Mouse (Mus musculus): ENCODE results near the gene Pnmal1.

Gene Pnmal1

DNA sequence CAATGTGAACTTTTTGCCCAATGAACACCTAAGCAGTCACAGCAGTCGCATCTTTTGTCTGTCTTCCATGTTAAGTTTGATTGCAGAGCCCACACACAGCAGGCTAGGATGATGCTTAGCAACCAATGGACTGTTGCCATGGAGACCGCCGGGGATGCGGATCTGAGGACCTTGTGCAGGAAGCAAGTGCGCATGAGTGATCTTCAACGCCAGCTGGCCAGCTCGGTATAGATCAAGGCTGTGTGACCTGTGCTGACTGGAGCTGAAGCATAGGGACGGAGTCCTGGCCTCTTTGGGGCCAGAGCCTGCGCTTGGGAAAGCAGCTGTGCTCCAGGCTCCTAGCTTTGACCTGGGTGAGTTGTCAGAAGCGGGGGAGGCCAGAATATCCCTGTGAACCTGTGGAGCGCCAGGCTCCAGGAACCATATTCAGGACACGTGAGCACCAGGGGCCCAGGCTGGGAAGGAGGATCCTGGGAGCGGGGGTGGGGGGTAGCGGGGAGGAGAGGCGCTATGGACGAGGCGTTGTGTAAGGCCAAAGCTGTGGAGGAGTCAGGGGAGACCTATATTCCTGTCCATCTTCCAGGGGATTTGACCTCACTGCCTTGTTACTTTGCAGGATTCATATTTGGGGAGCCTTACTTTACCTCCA is at the start of gene Pnmal1:
TSS of gene Pnmal1 (plus strand) at position 141 of the 649 bp plus-strand sequence.
- ATAC-seq (ENCODE audit: insufficient number of reproducible peaks, low FRiP score, low TSS enrichment), result peak; percentile 92

DNA sequence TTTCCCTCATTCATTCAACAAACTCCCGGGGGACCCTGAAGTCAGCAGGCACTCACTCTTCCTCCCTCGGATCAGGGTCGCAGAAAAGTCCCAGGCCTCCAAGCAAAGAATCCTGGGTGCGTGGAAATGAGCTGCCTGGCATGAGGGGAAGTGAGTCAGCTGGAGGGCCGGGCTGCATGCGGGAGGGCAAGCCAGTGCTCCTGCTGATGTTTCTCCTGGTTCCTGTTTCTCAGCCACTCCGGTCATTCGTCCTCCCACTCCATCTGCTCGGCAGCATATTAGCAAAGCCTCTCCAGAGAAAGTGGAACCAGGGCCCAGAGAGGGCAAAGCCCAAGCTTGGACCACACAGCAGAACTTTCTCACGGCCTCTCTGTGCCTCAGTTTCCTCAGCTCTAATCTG is 49.6 kb upstream of the Pnmal1 start:
- ATAC-seq (ENCODE audit: insufficient number of reproducible peaks, low FRiP score, low TSS enrichment), result no peak

DNA sequence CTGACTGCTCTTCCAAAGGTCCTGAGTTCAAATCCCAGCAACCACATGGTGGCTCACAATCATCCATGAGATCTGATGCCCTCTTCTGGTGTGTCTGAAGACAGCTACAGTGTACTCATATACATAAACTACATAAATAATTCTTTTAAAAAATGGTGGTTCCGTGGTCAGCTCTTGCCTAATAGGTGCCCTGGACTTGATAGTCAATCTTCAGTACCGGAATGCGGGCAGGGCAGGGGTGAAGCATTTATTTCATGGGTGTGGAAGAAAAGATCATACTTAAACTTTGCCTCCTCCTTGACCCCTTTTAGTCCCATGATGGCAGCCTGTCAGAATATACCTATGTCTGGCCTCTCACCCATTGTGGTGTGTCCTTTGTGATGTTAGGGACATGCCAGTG is 47.6 kb upstream of the Pnmal1 start:
- no peak for ATAC-seq (ENCODE audit: insufficient number of reproducible peaks, low FRiP score, low TSS enrichment)

DNA sequence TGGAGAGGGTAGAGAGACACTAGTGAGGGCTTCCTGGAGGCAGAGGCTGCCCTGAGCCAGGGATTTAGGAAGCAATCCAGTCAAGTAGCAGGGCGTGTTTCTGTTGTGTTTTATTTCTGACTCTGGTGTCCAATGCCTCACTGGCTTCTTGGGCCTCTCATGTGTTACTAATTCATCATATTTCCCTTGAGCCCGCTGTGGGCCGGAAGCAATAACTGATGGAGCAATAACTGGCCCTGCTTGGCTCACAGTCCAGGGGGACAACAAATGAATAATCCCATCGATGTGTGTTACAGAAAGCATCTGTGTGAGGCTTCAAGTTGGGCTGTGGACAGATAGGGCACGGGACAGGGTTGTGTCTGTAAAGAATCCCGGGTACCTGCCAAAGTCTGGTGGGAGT is 47.1 kb upstream of the Pnmal1 start:
- ATAC-seq (ENCODE audit: insufficient number of reproducible peaks, low FRiP score, low TSS enrichment), result no peak

DNA sequence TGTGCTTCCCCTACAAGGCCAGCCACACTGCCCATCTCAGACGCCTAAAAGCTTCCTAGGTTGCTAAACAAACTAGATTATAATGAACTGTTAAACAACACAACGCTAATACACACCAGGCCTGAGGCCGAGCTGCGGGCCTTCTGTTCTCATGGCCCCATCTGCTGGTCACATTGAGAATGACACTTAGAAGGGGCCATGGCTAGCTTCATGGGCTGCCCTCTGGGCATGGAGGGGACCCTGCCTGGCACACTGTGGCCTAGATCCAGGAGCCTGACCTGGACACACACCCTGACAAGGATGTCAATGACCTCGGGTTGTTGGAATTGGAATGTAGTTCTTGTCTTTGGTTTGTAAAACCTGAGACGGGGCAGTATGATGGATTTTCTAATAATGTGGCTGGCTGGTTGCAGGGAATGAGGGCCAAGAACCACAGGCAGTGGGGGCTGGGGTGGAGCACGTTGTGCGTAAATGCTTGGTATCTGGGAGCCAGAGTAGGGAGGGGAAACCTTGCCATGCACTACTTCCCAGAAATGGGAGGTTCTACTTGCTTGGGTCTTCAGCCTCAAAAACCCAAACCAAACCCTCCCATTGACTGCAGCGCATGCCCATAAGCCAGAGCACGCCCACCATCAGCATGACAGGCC is 45.5 kb upstream of the Pnmal1 start:
- peak; percentile 31; the same call in 1 of the 2 replicates for ATAC-seq (ENCODE audit: insufficient number of reproducible peaks, low FRiP score, low TSS enrichment)

DNA sequence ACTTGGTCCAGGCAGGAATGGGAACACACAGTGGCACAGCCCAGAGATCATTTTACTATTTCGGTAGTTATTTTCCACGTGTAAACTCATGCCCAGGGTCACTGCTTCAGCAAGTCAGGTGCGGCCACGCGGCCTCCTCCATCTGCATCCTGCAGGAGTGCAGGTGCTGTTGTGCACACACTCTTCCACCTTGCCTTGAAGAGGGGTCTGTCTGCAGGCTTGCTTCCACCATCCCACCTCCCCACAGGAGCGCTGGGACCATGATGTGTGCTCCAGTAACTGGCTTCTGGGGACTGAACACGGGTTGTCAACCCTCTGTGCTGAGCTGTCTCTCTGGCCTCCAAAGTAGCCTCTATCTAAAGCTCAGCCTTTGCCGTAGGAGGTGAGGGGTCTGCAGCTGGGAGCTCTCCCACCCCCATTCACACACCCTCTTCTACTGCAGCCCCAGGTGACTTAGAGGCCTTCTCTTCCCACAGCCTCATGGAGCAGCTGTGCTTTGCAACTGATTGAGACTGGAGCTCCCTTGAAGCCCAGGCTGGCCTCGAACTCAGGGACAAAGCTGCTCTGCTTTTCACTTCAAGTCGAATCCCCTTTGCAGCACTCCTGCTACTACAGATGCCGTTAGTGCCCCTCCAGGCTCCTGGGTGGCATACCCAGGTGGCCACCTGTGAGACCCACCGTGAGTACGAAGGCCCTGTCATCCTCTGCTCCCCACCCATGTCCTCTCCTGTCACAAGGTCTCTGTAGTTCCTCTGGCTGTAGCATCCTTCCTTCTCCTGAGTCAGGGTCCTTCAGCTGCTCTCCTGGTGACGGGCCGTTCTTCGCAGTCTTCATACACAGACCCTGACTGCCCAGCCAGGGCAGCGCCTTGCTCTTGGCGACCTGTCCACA is 44.8 kb upstream of the Pnmal1 start:
- no peak for ATAC-seq (ENCODE audit: insufficient number of reproducible peaks, low FRiP score, low TSS enrichment)

DNA sequence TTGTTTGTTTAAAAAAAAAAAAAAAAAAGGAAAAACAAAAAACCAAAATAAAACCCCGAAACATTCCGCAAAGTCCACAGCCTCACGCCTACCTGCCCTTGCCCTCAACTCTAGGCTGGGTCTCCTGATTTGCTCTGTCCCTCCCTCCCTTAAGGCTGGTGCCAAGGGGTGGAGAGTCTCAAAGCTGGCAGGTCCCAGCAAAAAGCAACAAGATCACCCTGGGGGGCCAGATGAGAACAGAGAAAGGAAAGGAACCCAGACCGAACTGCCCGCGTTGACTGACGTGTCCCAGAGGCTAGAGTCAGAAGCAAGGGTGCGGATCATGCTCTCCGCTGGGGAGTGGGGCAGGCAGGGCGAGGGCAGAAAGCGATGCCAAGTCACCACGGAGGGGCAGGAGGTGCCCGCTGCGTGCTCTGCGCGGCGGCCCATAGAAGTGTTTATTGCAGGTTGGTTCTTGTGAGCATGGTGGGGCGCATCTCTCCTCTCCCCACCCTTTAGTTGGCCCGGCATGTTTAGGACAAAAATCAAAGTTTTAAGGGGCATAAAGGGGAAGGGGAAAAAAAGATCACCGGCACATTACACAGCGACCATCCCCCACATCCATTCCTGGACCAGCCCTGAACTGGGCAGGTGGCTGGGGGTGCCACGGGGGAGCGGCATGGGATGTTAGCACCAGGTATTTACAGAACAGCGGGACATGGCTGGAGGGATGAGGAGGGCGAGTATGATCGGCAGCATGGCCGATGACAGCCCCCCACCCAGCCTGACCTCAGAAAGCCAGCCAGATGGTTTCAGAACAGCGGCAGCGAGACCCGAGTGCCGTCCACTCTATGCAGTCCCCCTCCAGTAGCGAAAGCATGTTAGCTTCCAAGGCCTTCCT is 43.8 kb upstream of the Pnmal1 start:
- ATAC-seq (ENCODE audit: insufficient number of reproducible peaks, low FRiP score, low TSS enrichment), result no peak

DNA sequence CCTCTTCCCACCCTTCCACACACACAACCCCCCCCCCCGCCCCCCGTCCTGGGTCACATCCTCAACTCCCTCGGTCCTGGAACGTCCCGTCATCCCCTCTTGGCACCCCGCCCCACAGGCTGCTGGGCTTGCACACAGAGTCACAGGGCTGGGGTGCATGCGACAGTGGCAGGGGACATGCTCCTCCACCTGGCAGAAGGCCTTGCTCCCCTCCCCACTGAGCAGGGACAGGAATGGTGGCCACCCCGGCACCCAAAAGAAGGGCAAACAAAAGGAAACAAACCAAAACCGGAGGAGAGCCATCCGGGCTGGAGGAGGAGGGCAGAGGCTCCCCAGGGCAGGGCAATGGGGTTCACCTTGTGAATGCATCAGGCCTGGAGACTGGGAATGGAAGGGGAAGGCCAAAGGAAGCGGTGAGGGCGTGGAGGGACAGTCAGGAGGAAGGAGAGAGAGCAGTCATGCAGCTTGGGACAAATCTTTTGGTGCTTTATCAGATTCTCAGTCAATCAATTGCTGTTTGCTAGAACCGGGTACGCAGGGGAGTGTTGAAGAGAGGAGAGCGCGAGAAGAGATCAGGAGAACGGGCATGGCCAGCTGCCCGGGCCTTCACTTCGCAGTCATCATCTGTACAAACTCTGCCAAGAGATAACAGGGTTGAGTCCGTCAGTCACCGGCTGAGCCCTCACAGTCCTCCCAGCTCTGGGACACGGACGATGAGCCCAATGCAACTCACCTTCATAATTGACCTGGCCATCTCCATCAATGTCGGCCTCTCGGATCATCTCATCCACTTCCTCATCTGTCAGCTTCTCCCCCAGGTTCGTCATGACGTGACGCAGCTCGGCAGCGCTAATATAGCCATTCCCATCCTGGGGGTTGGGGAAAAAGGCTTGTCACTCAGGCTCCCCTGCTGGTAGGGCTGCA is 42.9 kb upstream of the Pnmal1 start:
- no peak for ATAC-seq (ENCODE audit: insufficient number of reproducible peaks, low FRiP score, low TSS enrichment)

DNA sequence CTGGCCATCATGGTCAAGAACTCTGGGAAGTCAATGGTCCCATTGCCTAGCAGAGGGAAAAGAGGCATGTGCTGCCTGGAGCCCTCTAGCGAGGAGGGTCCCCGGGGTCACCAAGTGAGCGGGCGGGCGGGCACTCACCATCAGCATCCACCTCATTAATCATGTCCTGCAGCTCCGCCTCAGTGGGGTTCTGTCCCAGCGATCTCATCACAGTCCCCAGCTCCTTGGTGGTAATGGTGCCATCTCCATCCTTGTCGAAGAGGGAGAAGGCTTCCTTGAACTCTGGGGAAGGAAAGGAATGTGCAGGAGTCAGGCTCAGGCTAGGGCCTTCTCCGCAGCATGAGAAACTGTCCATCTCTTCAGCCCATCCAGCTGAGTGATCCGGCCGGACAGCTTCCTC is 42.0 kb upstream of the Pnmal1 start:
- no peak for ATAC-seq (ENCODE audit: insufficient number of reproducible peaks, low FRiP score, low TSS enrichment)

DNA sequence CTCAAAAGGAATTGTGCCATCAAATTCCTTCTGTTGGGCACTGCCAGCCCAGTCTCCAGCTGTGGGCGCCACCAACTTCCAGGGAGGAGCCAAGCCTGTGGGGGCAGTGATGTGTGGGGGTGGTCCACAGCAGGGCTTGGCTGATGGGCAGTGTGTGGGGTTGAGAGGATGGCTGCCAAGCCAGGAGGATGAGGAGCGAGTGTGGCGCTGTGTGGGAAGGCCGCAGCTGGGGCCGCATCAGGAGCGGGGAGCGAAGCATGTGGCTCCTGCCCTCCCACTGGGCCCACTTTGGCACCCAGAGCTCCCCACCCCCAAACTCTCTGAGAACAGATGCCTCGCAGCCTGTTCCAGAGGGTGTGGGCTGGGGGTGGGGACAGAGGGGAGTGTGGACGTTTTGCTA is 41.5 kb upstream of the Pnmal1 start:
- no peak for ATAC-seq (ENCODE audit: insufficient number of reproducible peaks, low FRiP score, low TSS enrichment)

DNA sequence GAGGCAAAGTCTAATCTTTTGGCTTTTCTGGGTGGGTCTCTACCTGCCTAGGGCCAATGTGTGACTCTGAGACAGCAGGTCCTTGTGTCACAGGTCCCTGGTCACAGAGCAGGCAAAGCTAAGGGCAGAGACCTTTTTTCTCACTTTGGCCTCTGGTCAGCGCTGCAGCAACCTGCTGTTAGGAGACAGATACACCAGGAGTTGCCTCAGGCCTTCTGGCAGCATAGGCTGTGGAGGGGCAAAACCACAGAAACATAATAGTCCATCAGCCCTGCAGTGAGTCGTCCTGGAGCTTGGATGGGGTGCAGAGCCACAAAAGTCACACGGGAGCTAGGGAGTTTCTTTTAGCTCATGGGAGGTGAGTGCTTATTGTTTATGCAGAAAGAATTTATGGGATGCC is 40.8 kb upstream of the Pnmal1 start:
- ATAC-seq (ENCODE audit: insufficient number of reproducible peaks, low FRiP score, low TSS enrichment), result no peak

DNA sequence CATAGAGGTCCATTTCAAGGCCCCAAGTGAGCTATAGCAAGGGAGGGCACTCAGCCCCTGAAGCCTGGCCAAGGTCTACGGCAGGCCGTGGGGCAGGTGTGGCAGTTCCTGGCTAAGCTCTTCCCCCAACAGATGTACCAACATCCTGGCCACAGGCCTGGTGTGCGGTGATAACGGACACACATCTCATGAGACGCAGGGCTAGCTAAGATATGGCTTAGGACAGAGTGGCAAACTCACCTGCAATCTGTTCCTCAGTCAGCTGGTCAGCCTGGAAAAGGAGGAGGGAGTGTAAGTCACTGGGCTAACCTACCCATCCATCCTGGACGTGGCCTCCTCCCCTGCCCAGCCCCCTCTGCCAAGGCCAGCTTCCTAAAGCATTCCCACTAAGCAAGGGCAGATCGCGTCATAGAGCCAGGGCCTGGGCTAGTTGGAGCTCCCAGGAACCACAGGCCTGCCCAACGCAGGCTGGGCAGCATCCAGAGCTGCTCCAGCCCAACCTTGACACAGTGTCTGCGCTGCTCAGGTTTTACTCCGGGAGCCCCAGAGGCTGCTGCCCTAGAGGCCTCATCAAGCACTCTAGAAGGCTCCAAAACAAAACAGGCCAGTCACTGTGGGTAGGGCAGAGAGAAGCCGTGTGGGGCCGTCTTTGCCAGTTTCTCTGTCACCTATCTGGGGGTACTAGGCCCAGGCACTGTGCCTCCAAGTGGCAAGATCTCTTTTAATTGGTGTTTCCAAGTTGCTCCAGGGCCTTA is 39.9 kb upstream of the Pnmal1 start:
- ATAC-seq (ENCODE audit: insufficient number of reproducible peaks, low FRiP score, low TSS enrichment), result no peak

DNA sequence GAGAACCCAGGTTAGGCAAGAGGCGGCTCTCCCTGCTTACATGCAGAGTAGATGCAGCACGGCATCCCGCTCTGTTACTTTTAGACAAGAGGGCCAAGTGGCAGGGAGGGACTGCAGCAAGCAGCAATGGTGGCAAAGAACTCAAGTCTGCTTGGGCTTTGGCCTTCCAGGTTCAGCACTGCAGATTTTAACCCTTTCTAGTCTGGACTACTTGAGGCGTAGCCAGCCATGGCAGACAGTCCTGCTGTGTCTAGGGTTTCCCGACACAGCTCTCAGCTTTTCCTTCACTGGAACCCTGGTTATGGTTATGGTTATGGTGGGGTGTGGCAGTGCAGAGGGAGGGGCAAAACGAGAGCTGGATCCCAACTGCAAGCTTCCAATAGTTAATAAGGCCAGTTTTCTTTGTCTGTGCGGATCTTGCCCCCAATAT is 39.3 kb upstream of the Pnmal1 start:
- no peak for ATAC-seq (ENCODE audit: insufficient number of reproducible peaks, low FRiP score, low TSS enrichment)

DNA sequence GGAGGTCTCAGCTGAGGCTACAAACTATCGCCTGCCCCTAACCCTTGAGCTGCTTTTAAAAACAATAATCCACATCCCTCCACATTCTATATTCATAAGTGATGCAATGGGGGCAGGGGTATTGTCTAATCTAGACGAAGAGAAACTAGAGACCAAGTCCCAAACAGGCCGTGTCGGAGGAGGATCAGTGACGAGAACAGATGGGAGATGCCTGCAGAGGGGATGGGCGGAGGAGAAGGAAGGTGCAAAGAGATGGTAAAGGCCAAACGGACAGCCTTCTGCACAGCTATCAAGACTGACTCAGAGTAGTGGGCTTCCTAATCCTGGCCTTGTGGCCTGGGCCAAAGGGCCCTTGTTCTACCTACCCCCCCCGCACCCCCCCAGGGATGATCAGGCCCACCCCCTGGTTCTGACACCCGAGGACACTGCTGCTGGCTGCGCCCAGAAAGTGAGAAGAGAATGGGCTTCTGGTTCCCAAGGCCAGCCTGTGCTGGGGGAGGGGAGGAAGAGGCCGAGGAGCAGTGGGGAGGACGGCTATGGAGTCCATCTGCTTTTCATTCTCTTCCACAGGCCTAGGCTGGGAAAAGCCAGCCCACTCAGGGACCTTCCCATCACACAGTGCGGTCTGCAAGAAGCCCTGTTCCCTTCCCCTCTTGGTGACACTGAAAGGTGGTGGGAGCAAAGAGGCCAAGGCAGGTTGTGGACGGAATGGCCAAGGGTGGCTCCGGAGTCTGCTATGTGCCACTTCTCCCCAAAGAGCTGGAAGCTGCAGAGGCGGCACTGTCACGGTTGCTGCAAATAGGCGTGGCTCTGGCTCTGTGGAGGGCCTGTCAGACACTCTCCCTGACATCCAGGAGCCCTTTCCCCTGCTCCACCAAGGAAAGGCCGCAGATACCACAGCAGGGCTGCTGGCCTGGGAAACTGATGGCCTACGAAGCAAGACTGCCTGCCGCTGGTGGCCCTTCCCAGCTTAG is 38.4 kb upstream of the Pnmal1 start:
- no peak for ATAC-seq (ENCODE audit: insufficient number of reproducible peaks, low FRiP score, low TSS enrichment)

DNA sequence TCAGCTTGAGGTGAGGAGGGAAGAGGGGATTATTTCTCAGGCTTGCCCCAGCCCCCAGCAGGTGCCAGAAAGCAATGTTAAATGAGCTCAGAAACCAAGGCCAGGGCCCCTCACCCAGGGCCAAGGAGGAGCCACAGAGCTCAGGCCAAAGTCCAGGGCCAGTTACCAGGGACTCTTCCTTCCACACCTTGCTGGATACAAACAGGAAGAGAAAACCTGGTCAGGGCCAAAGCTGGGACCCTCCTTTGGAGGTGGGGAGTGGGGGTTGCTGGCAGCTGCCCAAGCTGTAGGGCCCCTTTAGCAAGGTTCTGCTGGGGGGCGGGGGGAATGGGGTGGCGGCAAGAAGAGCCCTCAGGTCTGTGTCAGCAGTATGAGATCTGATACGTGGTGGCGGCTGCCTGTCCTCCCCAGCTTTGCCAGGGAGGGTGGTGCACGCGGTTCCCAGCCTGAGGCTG is 37.6 kb upstream of the Pnmal1 start:
- no peak for ATAC-seq (ENCODE audit: insufficient number of reproducible peaks, low FRiP score, low TSS enrichment)

DNA sequence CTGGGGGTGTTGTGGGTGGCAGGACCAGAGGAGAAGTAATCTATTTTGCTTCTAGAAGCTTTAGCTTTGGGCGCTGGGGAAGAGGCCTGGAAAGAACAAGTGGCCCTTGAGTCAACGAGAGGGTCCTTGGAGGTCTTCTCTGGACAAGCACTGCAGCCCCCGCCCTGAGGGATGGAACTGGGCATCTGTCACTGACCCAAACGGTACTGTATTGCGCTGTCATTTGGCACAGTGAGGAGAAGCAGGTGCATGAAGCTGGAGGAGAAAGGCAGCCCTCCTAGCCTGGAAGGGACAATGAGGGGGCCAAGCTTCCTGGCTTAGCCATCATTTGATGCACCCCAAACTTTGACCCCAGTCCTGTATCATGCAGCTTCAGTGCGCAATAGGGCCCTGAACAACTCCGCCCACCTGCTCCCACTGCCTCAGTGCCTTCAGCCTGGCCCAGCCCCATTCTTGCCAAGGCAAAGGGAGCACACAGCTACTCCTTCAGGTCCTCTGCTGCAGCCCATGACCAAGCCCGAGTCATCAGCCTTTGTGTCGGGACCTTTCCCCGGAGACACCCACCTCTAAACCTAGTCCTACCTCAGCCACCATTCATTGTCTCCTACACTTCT is 37.0 kb upstream of the Pnmal1 start:
- ATAC-seq (ENCODE audit: insufficient number of reproducible peaks, low FRiP score, low TSS enrichment), result no peak
